Mouse (Mus musculus) liver, embryonic 13.5 days (tissue): ENCODE measurements around the gene Tnik. TPM values are rescaled to one million over a fixed set of nuclear protein-coding genes. Genes with fewer than 3 reads are reported as not detected.

Source experiments
- ATAC-seq: fragments of 200-750 bp; cut with Nextera tagmentation; 2 replicates; pipeline ENCODE4 v1.8.0; 2017; ENCODE audit warnings: low read depth, mild to moderate bottlenecking, moderate number of reproducible peaks, moderate library complexity
- DNase-seq: peaks from one replicate; pipeline ENCODE4 v3.0.0; 2022
- H3K27ac ChIP-seq: fragments of 300-500 bp; sonication (generic); 2 replicates; pipeline ENCODE4 v1.5.1; 2015; ENCODE audit warnings: moderate library complexity, mild to moderate bottlenecking, inconsistent platforms
- H3K27me3 ChIP-seq: fragments of 300-500 bp; sonication (generic); 2 replicates; pipeline ENCODE4 v1.6.1; 2015; ENCODE audit warnings: mild to moderate bottlenecking, inconsistent platforms
- H3K36me3 ChIP-seq: fragments of 300-500 bp; sonication (generic); 2 replicates; pipeline ENCODE4 v1.6.1; 2015; ENCODE audit warnings: mild to moderate bottlenecking, inconsistent platforms
- H3K4me1 ChIP-seq: fragments of 300-500 bp; sonication (generic); replicated peaks from 2 replicates; pipeline ENCODE4 v1.6.1; 2015; ENCODE audit warnings: inconsistent platforms
- H3K4me2 ChIP-seq: fragments of 300-500 bp; sonication (generic); 2 replicates; pipeline ENCODE4 v1.6.1; 2015; ENCODE audit warnings: inconsistent platforms, mild to moderate bottlenecking, moderate library complexity
- H3K4me3 ChIP-seq: fragments of 300-500 bp; sonication (generic); replicated peaks from 2 replicates; pipeline ENCODE4 v1.5.1; 2015; ENCODE audit warnings: mild to moderate bottlenecking, inconsistent platforms
- H3K9ac ChIP-seq: fragments of 300-500 bp; sonication (generic); 2 replicates; pipeline ENCODE4 v1.6.1; 2015; ENCODE audit warnings: mild to moderate bottlenecking, inconsistent platforms
- H3K9me3 ChIP-seq: fragments of 300-500 bp; sonication (generic); replicated peaks from 2 replicates; pipeline ENCODE4 v1.6.1; 2016; ENCODE audit warnings: inconsistent platforms
- WGBS: fragments of 180-500 bp; shearing (Covaris S2); methylation state at CpG from one replicate; pipeline ENCODE4 v1.1.7; 2015; ENCODE audit not compliant: insufficient replicate concordance; 5-methylcytosine and 5-hydroxymethylcytosine counted together
- polyA plus RNA-seq: library from polyadenylated mRNA; unstranded; fragments of >200 nt; fragmentation: Nextera tagmentation; extraction: Ambion mirVana; gene quantifications from 2 replicates; pipeline ENCODE4 v1.2.1, GENCODE M21; 2015

Gene Tnik
- polyA plus RNA-seq, 1 experiment from 2014 or later: 1.8 TPM

DNA sequence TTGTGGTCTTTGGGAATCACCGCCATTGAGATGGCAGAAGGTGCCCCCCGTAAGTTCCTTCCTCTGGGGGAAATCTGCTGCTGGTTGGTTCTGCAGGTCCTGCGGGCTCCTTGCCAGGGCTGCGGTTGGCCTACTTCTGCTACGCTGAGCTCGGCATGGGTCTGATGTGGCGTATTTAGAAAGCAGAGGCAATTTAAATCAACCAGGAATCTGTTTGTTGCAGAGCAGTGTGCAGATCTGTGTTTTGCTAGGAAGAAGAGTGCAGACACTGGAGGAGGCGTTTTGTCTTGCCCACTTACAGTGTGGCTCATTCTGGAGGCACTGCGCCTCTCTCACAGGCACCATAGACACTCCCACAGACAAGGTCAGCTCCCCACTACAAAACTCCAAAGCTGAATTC is 291.9 kb downstream of the Tnik start:
- 71% methylated on average over 9 of the region's 9 CpGs for WGBS
- H3K4me2 ChIP-seq: no peak overlapping the region
- no peaks in the 10 kb centered on the region for H3K36me3 ChIP-seq
- H3K4me1 ChIP-seq: no peaks in the 10 kb centered on the region
- no peak overlapping the region for H3K4me3 ChIP-seq
- no peaks in the 10 kb centered on the region for H3K27me3 ChIP-seq
- H3K9me3 ChIP-seq: no peaks in the 10 kb centered on the region
- DNase-seq (no peak), ATAC-seq (no peak)
- no peak overlapping the region for H3K9ac ChIP-seq
- H3K27ac ChIP-seq: no peak overlapping the region

DNA sequence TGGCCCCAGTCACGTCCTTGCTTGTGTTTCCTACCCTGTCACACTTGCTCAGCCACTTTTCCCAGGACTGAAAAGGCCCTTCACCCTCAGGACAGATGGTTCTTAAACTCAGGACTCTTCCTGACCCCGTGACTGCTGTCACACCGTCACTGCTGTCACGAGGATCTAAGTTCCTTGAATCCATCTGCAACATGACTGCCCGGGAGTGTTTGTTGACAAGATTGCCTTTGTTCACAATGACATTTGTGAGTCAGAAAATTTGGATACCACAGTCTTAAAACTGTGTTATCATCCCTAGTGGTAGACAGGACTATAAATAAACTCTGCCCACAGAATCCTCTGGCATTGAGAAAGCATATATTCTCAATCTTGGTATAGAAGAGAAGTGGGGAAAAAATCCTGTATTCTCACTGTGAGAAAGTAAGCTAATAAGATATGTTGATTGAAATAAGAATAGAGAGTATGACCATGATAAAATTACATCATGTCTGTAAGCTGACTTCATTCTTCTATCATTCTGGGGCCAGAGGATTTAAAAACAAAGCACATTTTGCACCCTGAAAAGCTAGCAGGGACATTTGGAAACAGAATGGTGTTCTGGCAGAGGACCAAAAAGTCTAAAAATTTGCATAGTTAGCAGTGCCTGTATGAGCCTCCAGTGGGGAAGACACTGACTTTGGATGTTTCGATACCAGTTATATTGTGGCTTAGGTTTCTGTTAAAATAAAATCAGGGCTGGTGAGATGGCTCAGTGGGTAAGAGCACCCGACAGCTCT is 293.0 kb downstream of the Tnik start:
- ATAC-seq (no peak), DNase-seq (no peak)
- Histone ChIP-seq H3K36me3 (no peaks in the 10 kb centered on the region), H3K4me2 (no peak overlapping the region), H3K4me1 (no peaks in the 10 kb centered on the region), H3K27ac (no peak overlapping the region), H3K27me3 (no peaks in the 10 kb centered on the region), H3K9me3 (no peaks in the 10 kb centered on the region), H3K9ac (no peak overlapping the region), H3K4me3 (no peak overlapping the region)
- WGBS: 54% methylated on average over 7 of the region's 7 CpGs

DNA sequence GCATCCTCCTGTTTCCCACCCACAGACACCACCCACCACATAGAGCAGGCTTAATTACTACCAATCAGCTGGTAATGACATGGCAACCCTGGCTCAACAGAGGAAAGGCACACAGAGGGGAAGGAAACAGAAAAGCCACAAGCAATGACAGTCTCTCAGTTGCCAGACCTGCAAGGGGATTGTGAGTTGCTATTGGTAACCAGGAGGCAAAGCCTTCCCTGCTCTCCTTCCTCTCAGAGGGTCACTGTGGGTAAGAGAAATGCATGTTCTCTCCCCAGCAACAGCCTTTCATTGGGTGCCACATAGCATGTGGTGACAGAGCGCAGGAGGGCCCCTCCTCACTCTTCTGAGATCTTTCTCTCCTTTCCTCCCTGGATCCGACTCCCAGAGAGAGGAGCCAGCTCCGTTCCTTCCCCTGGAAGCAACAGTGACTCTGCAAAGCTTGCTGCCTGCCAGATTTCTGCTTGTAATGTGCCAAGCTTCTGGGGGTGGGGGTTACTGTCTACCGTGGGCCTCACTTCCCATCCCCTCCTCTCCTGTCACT is 295.4 kb downstream of the Tnik start:
- 40% methylated on average over 4 of the region's 4 CpGs for WGBS
- H3K4me1 ChIP-seq: no peaks in the 10 kb centered on the region
- ATAC-seq (no peak), DNase-seq (no peak)
- no peaks in the 10 kb centered on the region for H3K27me3 ChIP-seq
- H3K27ac ChIP-seq: no peak overlapping the region
- H3K9ac ChIP-seq: no peak overlapping the region
- no peak overlapping the region for H3K4me3 ChIP-seq
- no peaks in the 10 kb centered on the region for H3K9me3 ChIP-seq
- H3K36me3 ChIP-seq: no peaks in the 10 kb centered on the region
- no peak overlapping the region for H3K4me2 ChIP-seq

DNA sequence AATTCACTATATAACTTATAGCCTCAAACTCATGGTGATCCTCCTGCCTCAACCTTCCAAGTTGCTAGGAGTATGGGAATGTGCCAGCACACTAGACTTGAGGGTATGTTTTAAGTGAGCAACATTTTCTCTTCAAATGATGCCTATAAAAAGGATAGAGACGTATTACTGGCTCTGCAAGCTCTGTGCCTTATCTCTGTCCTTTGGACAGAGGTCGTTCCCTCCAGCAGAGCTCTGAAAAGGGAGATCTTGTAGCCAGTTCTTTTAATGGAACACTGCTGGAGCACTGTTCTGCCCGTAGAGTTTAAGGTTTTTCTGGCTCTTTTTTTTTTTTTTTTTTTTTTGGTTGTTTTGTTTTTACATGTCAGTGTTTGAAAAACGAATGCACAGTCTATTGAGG is 298.4 kb downstream of the Tnik start:
- Histone ChIP-seq H3K9me3 (no peaks in the 10 kb centered on the region), H3K36me3 (no peaks in the 10 kb centered on the region), H3K27me3 (no peaks in the 10 kb centered on the region), H3K4me2 (no peak overlapping the region), H3K4me1 (no peaks in the 10 kb centered on the region), H3K27ac (no peak overlapping the region), H3K9ac (no peak overlapping the region), H3K4me3 (no peak overlapping the region)
- WGBS: 47% methylated on average over 4 of the region's 4 CpGs
- DNase-seq (no peak), ATAC-seq (no peak)

DNA sequence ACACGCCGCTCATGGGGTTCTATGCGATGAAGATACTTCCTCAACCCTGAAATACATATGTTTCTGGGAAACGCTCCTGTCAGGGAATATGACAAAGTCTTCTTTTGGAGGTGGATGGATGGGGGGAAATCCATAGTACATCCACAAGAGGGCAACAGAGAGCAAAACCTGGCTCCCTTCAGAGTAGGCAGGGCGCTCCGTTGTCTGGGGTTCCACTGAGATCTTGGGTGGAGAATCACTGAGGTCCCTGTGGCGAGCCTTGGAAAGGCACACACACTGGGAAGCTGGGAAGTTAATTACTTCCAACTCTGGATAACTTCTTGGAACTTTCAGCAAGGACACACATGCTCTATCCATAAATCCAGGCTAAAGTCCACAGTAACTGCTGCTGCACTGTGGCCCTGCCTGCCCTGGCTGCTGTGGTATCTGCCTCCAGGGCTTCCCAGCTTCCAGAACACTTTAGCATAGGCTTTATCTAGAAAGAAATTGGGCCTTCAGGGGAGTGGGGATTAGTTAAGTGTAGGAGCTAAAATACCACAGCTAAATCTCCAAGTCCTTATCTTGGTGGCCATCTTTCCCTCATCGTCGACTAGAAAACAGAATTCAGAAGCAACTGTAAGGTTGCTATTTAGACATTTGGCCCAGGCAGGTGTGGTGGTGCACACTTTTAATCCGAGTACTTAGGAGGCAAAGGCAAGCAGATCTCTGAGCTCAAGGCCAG is 299.8 kb downstream of the Tnik start:
- no peak overlapping the region for H3K4me2 ChIP-seq
- H3K9me3 ChIP-seq: no peaks in the 10 kb centered on the region
- DNase-seq (no peak), ATAC-seq (no peak)
- no peak overlapping the region for H3K4me3 ChIP-seq
- WGBS: 48% methylated on average over 10 of the region's 10 CpGs
- no peaks in the 10 kb centered on the region for H3K36me3 ChIP-seq
- no peak overlapping the region for H3K9ac ChIP-seq
- H3K27me3 ChIP-seq: no peaks in the 10 kb centered on the region
- H3K27ac ChIP-seq: no peak overlapping the region
- no peaks in the 10 kb centered on the region for H3K4me1 ChIP-seq

DNA sequence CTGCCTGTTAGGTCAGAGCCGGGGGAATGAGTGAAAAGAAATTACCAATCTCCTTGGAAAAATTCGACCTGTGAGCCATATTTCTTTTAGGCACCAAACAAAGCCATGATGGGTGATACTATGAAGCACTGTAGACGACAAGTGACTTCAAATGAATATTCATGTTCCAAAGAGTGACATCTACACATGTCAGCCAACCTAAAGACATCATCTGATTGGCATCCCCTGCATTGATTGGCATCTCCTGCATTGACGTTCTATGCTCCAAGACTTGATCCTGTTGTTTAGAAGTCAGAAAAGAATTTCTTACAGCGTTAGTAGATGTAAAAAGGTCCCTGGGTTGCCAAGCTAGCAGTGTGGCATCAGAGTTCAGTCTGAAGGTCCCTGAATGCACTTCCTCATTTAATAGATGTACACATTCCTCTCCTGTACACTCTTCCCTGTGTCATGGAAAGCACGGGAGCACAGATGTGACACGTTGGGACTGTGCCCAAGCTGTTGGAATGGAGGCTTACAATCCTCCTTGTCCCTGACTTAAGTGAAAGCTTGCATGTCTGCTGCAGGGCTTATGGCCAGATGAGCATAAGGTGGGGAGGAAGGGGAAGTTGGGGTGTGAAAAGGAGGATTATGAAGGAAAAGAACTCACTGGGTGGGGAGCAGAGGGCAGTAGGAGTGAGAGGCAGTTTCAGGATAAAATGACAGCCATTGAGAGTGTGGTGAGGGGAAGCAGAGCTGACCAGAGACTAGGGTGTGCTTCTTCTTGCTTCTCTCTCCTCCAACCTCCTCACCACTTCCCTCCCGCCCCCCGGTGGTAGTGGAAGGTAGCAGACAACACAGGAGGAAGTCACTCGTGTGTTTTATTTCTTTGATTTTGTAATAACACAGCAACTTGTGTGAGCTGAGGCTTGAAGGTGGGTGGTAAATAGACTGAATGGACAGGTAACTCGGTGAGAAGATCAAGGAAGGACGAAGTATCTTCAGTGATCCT is 301.6 kb downstream of the Tnik start:
- no peaks in the 10 kb centered on the region for H3K27me3 ChIP-seq
- H3K9ac ChIP-seq: no peak overlapping the region
- H3K27ac ChIP-seq: no peak overlapping the region
- H3K36me3 ChIP-seq: no peaks in the 10 kb centered on the region
- H3K4me3 ChIP-seq: no peak overlapping the region
- WGBS: 57% methylated on average over 12 of the region's 12 CpGs
- no peaks in the 10 kb centered on the region for H3K4me1 ChIP-seq
- no peak for ATAC-seq
- no peak overlapping the region for H3K4me2 ChIP-seq
- no peaks in the 10 kb centered on the region for H3K9me3 ChIP-seq
- no peak for DNase-seq

DNA sequence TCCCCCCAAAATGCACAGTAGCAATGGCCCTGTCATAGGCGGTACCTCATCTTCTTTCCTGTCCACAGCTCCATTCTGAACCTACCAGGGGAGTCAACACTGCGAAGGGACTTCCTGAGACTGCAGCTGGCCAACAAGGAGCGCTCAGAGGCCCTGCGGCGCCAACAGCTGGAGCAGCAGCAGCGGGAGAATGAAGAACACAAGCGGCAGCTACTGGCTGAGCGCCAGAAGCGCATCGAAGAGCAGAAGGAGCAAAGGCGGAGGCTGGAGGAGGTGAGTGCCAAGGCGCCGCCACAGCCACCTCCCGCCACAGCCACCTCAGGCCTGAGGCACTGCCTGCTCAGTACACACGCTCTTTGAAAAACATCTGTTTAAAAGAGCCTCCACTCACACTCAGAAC is 314.3 kb downstream of the Tnik start:
- Histone ChIP-seq H3K27ac (no peak overlapping the region), H3K4me1 (no peaks in the 10 kb centered on the region), H3K4me3 (no peak overlapping the region), H3K9me3 (no peaks in the 10 kb centered on the region), H3K4me2 (no peak overlapping the region), H3K27me3 (no peaks in the 10 kb centered on the region), H3K36me3 (no peaks in the 10 kb centered on the region), H3K9ac (no peak overlapping the region)
- 73% methylated on average over 15 of the region's 15 CpGs for WGBS
- ATAC-seq (no peak), DNase-seq (no peak)

DNA sequence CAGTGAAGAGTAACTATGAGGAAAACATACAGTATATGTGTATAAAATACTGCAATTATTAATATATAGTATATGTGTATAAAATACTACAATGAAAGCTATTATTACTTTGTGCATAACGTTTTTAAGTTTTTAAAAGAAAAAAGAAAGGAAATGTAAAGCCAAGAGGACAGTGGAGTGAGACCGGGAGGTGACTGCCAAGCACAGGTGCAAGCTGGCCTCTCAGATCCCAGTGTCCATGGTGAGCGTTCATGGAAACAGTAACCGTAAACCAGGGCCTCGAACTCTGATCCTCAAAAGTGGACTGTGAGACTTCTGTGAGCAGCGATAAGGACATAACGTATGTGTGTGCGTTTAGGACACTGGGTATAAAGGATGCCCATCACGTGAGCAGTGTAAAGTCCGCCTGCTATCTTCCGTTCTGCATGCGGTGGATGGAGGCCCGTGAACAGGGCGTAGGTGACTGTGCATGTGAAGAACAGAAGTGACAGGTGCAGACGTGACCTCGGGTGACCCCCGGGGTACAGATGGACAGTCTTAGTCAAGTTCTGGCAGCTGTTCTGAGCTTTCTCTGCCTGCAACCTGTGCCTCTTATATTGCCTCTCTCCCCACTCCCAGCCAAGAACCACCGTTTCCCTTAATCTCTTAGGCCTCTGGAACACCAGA is 316.1 kb downstream of the Tnik start:
- Histone ChIP-seq H3K9ac (no peak overlapping the region), H3K4me2 (no peak overlapping the region), H3K36me3 (no peaks in the 10 kb centered on the region), H3K4me3 (no peak overlapping the region), H3K4me1 (no peaks in the 10 kb centered on the region), H3K9me3 (no peaks in the 10 kb centered on the region), H3K27ac (no peak overlapping the region), H3K27me3 (no peaks in the 10 kb centered on the region)
- ATAC-seq (no peak), DNase-seq (no peak)
- WGBS: 81% methylated on average over 18 of the region's 18 CpGs

DNA sequence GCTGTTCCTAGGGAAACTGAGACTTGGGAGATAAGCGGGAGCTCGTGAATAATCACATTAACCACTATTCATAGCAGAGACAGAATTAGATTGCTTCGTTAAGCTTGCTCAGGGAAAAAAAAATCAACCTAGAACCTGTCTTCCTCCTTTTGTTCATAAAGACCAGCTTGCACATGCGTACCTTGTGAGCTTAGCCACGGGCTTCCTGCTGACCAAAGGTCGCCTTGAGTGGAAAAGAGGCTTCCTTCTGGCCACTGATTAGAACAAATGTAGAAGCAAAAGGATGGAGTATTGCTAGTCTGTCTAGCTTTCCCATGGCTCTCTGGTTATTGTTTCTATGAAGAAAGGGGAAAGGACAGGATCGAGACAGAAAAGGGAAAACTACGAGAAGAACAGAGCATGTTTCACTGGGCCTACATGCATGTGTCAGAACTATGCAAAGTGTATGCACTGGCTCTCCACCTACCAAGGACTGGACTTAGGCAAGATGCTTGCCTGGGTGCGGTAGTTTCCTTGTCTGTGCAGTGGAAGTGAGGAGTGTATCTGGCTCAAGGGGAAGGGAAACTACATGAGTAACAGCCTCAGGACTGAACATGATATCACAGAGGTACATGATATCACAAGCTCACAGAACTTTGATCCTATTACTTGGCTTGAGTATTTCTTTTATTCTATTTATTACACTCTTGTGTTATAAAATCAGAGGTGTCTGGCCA is 322.9 kb downstream of the Tnik start:
- H3K27ac ChIP-seq: no peak overlapping the region
- ATAC-seq: no peak
- no peaks in the 10 kb centered on the region for H3K27me3 ChIP-seq
- H3K9me3 ChIP-seq: no peaks in the 10 kb centered on the region
- H3K4me3 ChIP-seq: no peak overlapping the region
- no peaks in the 10 kb centered on the region for H3K36me3 ChIP-seq
- no peak overlapping the region for H3K9ac ChIP-seq
- no peak overlapping the region for H3K4me2 ChIP-seq
- DNase-seq: no peak
- WGBS: 64% methylated on average over 9 of the region's 9 CpGs
- H3K4me1 ChIP-seq: no peaks in the 10 kb centered on the region

DNA sequence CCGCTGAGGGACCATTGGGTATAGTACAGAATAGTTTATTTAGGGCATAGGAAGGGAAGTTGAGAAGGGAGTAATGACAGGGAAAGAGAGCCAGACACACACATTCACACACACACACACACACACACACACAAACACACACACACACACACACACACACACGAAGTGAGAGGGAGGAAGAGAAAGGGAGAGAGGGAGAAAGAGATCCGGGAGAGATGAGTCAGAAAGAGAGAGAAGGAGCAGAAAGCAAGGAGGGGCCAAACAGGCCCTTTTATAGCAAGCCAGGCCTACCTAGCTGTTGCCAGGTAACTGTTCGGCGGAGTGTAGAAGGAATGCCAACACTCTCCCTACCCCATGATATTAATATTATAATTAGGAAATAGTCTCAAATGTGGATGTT is 324.8 kb downstream of the Tnik start:
- DNase-seq: no peak
- no peak for ATAC-seq
- Histone ChIP-seq H3K9ac (no peak overlapping the region), H3K4me2 (no peak overlapping the region), H3K4me3 (no peak overlapping the region), H3K27ac (no peak overlapping the region), H3K4me1 (no peaks in the 10 kb centered on the region), H3K9me3 (no peaks in the 10 kb centered on the region), H3K27me3 (no peaks in the 10 kb centered on the region), H3K36me3 (no peaks in the 10 kb centered on the region)
- WGBS: 71% methylated on average over 5 of the region's 5 CpGs
